Mouse (Mus musculus): ENCODE measurements around the gene Ncor2.

GRCm38 (mm10) chr5:125028371-125028770 is 150.6 kb downstream of the Ncor2 start:
- TF ChIP-seq HCFC1 (IDR thresholded peaks at IDR 0.05; ENCODE audit: borderline replicate concordance, insufficient read depth, low read length) (no peak), ZC3H11A (IDR thresholded peaks at IDR 0.05; ENCODE audit: borderline replicate concordance, low read depth, low read length) (no peak), ZNF384 (IDR thresholded peaks at IDR 0.05; ENCODE audit: low read depth, low read length) (no peak), CHD2 (IDR thresholded peaks at IDR 0.05; ENCODE audit: low read depth, low read length) (no peak), MAFK (IDR thresholded peaks at IDR 0.05; ENCODE audit: insufficient read depth, low read depth, low read length) (no peak)
